Mouse (Mus musculus): ENCODE measurements at regions not wholly inside any gene's neighbourhood (a gene's known extent, or its start where the extent isn't known, plus 50 kb on each side); places are given as distances from the start of the nearest gene placed in this dataset.
A peak's percentile ranks its signal among the peaks of the same experiment; 100 is the strongest.

GRCm38 (mm10) chr13:47666470-47666869 lies 544.0 kb downstream of the Rnf144b start:
- no peak overlapping the region for H3K4me3 ChIP-seq
- TF ChIP-seq CTCF (IDR thresholded peaks at IDR 0.05) = no peak
- intact Hi-C loops (cut with DNase I) = loop anchor here (5.0 to 10.0 kb wide), 3 partner anchors 322 to 796 kb away; no protein-coding TSS in a partner anchor
- H3K27ac ChIP-seq = no peak overlapping the region
- DNase-seq = no peak

DNA sequence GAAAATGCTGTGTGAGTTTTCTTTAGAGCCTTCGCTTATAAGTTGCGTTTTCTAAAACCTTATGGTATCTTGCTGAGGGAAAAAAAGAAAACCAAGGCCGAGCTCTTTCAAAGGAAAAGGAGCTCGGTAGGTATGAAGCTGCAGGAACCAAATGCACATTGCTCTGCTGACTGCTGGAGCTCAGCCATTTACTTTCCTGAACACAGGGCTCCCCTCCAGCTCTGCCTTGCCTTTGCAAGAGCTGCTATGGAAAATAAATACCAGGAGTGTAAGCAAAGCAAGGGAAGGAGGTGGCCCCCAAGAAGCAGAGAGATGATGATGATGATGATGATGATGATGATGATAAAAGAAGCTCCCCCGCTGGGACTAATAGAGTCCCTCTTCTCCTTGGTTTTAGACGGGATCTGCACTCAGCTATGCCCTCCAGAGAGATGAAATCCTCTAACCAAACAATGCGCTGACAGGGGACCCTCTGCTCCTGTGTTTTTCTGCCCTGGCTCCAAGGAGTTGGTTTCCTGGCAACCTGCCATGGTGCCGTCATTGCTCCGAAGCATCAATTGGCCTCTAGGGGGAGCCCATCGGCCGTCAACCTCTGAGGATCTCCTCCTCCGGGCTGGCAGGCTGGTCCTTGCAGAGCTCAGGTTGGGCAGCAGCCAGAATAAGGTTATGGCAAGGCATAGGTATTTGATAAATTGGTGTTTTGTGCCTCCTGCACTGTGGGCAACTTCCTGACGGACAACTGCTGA lies 544.7 kb downstream of the Rnf144b start:
- peak overlapping the region; percentile 34; the same call in 1 of the 2 replicates for H3K4me3 ChIP-seq
- peak; percentile 83 for TF ChIP-seq CTCF (IDR thresholded peaks at IDR 0.05)
- DNase-seq = peak; percentile 90
- intact Hi-C loops (cut with DNase I) = loop anchor here (5.0 to 10.0 kb wide), 3 partner anchors 322 to 795 kb away; no protein-coding TSS in a partner anchor
- H3K27ac ChIP-seq = peak overlapping the region; percentile 31; the same call in 1 of the 2 replicates

GRCm38 (mm10) chr13:47688131-47688530 lies 565.7 kb downstream of the Rnf144b start:
- DNase-seq = no peak
- intact Hi-C loops (cut with DNase I) = no loop called here
- H3K27ac ChIP-seq = no peak overlapping the region
- H3K4me3 ChIP-seq = no peak overlapping the region
- TF ChIP-seq CTCF (IDR thresholded peaks at IDR 0.05) = no peak

GRCm38 (mm10) chr13:47693815-47694214 lies 567.2 kb upstream of the Id4 start:
- TF ChIP-seq CTCF (IDR thresholded peaks at IDR 0.05) = no peak
- H3K4me3 ChIP-seq = no peak overlapping the region
- intact Hi-C loops (cut with DNase I) = no loop called here
- no peak overlapping the region for H3K27ac ChIP-seq
- no peak for DNase-seq

DNA sequence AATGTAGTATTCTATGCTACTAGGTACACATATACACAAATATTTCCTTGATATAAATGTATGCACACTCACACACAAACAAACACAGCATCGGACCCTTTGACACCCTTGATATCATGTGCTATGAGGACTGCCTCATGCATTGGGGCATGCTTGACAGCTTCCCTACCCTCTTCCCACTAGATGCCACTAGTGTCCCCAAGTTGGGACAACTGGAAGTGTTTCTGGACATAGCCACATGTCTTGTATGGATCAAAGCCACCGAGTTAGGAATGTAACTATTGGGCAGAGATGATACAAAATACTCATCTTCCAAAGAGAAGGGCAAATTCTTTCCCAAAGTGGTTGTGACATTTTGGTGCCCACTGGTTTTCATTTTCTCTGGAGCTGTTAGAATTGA lies 565.2 kb upstream of the Id4 start:
- TF ChIP-seq CTCF (IDR thresholded peaks at IDR 0.05) = no peak
- no peak for DNase-seq
- Histone ChIP-seq H3K4me3 (no peak overlapping the region), H3K27ac (no peak overlapping the region)
- intact Hi-C loops (cut with DNase I) = no loop called here

DNA sequence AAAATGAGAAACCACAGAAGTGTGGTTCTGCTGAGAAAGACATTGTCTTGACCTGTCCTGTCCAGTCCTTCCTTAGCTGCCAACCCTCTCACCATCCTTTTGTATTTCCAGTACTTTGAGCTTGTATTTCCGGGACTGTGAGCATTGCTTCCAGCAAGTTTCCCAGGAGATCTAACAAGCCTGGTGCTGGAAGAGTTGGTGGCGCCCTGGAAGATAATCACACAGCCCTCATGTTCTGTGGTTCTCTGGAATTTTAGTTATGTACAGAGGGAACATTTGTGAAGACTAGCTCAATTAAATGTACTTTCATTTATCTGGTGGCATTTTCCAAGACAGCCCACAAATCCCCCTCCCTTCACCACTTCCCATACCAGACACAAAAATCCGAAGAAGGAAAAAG lies 560.5 kb upstream of the Id4 start:
- DNase-seq = no peak
- intact Hi-C loops (cut with DNase I) = no loop called here
- H3K4me3 ChIP-seq = no peak overlapping the region
- TF ChIP-seq CTCF (IDR thresholded peaks at IDR 0.05) = no peak
- H3K27ac ChIP-seq = no peak overlapping the region

DNA sequence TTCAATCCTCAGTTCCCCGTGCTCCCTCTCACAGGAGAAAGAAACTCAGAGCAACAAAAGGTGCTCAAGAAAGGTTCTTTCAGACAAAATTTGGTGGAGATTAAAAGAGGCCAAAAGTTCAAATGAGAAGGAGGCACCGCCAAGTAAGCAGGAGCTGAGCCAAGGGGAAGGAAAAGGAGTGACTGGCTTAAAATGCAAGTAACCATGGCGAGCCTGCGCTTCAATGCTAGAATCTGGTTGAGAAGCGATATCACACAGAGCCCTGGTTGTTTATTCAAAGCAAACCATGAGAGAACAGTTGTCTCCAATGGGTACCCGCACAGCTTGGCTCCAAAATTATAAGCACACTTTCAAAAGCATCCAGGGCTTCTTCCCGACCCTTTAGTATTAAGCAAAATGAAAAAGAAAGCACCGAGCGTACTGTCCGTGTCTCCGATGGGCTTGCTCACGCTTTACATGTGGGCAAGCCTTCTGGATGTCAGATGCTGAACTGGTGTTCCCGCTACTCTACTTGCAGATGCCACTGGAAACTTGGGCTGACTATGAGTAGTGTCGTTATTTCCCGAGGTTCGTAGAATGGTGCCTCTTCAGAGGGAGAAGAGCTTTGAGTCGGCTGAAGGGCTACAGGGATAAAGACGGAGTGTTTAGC lies 552.9 kb upstream of the Id4 start:
- no peak for TF ChIP-seq CTCF (IDR thresholded peaks at IDR 0.05)
- no peak for DNase-seq
- intact Hi-C loops (cut with DNase I) = no loop called here
- no peak overlapping the region for H3K4me3 ChIP-seq
- no peak overlapping the region for H3K27ac ChIP-seq

GRCm38 (mm10) chr13:47709323-47709722 lies 551.7 kb upstream of the Id4 start:
- DNase-seq = no peak
- TF ChIP-seq CTCF (IDR thresholded peaks at IDR 0.05) = no peak

GRCm38 (mm10) chr13:47712507-47712906 lies 548.5 kb upstream of the Id4 start:
- no peak for DNase-seq
- intact Hi-C loops (cut with DNase I) = no loop called here
- Histone ChIP-seq H3K4me3 (no peak overlapping the region), H3K27ac (no peak overlapping the region)
- no peak for TF ChIP-seq CTCF (IDR thresholded peaks at IDR 0.05)

More at GRCm38 (mm10) chr13:47709323-47709722, 551.7 kb upstream of the Id4 start:
- H3K27ac ChIP-seq = no peak overlapping the region
- intact Hi-C loops (cut with DNase I) = no loop called here
- no peak overlapping the region for H3K4me3 ChIP-seq

GRCm38 (mm10) chr13:47716265-47716664 lies 544.8 kb upstream of the Id4 start:
- no peak overlapping the region for H3K27ac ChIP-seq
- no peak for TF ChIP-seq CTCF (IDR thresholded peaks at IDR 0.05)
- intact Hi-C loops (cut with DNase I) = no loop called here
- H3K4me3 ChIP-seq = no peak overlapping the region
- DNase-seq = peak; percentile 26

DNA sequence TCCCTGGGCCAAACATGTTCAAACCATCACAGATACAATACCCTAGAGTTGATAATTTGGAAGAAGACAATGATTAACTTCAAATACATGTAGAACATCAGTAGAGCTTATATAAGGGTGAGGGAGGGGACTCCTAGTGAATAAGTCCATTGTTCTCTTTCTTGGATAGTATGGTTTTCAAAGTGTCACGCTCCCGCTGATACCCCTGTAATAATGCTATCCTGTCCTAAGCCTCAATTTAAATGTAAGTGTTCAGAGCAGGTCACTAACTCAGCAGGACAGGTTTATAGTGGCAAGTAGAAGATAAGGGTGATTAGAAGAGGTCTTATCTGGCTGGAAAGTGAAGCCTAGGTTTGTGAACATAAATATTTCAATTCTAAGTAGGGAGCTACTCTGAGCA lies 540.4 kb upstream of the Id4 start:
- no peak for DNase-seq
- Histone ChIP-seq H3K4me3 (no peak overlapping the region), H3K27ac (no peak overlapping the region)
- TF ChIP-seq CTCF (IDR thresholded peaks at IDR 0.05) = no peak
- intact Hi-C loops (cut with DNase I) = no loop called here

- H3K4me3 ChIP-seq = no peak overlapping the region
- intact Hi-C loops (cut with DNase I) = no loop called here
- DNase-seq = no peak
- no peak for TF ChIP-seq CTCF (IDR thresholded peaks at IDR 0.05)
- no peak overlapping the region for H3K27ac ChIP-seq
Measured at GRCm38 (mm10) chr13:47734415-47734814, 526.6 kb upstream of the Id4 start.

- DNase-seq = no peak
- intact Hi-C loops (cut with DNase I) = no loop called here
- no peak for TF ChIP-seq CTCF (IDR thresholded peaks at IDR 0.05)
- Histone ChIP-seq H3K4me3 (no peak overlapping the region), H3K27ac (no peak overlapping the region)
Measured at GRCm38 (mm10) chr13:47735426-47736063, 525.5 kb upstream of the Id4 start.
